Mouse (Mus musculus) urinary bladder, adult 2 months (tissue): ENCODE measurements around the gene Osbpl11. TPM values are rescaled to one million over a fixed set of nuclear protein-coding genes. Genes with fewer than 3 reads are reported as not detected.
A peak's percentile ranks its signal among the peaks of the same experiment; 100 is the strongest.

ENCODE experiments used
- DNase-seq: peaks from one replicate; pipeline ENCODE4 v3.0.0; 2022; ENCODE audit warnings: low spot score
- polyA plus RNA-seq: library from polyadenylated mRNA; depleted of rRNA; stranded (reverse); fragments of >200 nt; gene quantifications from 2 replicates; pipeline ENCODE4 v1.2.3, GENCODE M21; 2012

Osbpl11 gene
- polyA plus RNA-seq, 1 experiment: 12.1 TPM

DNA sequence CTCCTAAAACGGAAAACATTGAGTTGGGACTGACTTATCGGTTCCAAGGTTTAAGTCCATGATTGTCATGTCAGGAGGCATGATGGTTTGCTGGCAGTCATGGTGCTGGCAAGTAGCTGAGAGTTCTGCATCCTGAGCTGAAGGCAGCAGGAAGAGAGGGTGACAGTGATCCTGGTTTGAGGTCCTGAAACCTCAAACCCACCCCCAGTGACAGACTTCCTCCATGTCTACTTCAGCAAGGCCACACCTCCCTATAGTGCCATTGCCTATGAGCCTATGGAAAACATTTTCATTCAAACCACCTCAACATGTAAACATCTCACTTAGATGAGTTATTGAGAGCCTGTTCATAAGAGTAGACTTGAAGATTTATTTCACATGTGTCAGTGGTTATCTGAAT, 54.4 kb downstream of the Osbpl11 start:
- DNase-seq: no peak

DNA sequence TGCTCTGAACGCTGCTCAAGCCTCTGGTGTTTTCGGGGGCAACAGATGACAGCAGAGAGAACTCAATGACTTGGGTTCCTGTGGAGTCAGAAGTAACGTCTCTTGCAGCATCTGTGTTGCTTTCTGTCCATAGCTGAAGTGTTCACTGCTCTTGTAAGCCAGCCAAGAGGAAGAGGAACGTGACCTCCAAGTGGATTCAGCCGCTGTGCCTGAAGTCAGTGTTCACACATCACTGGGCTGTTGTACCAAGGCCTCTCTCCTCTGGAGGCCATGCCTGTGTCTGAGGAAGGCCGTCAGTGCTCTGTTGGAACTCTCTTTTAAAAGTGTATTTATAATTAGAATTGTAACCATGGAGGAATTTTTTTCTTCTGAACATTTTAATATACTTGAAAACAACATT, 57.2 kb downstream of the Osbpl11 start:
- DNase-seq: no peak

- no peak for DNase-seq
These were observed 59.3 kb downstream of the Osbpl11 start for GRCm38 (mm10) chr16:33244136-33244691.

- DNase-seq: no peak
These were observed 60.1 kb downstream of the Osbpl11 start for GRCm38 (mm10) chr16:33244933-33245470.

- DNase-seq: no peak
These were observed 61.7 kb downstream of the Osbpl11 start for GRCm38 (mm10) chr16:33246526-33246925.

GRCm38 (mm10) chr16:33247006-33247405, 62.1 kb downstream of the Osbpl11 start:
- DNase-seq: no peak

GRCm38 (mm10) chr16:33250651-33251120, 65.8 kb downstream of the Osbpl11 start:
- no peak for DNase-seq

GRCm38 (mm10) chr16:33251194-33252051, 66.6 kb downstream of the Osbpl11 start, which contains the start of gene Snx4:
TSS of gene Snx4 (plus strand) at chr16:33251442.
- peak; percentile 94 for DNase-seq

GRCm38 (mm10) chr16:33255601-33256000, 70.7 kb downstream of the Osbpl11 start:
- no peak for DNase-seq

- no peak for DNase-seq
These were observed 73.7 kb downstream of the Osbpl11 start for GRCm38 (mm10) chr16:33258530-33258929.

- DNase-seq: no peak
These were observed 75.0 kb downstream of the Osbpl11 start for GRCm38 (mm10) chr16:33259824-33260223.

- no peak for DNase-seq
These were observed 76.0 kb downstream of the Osbpl11 start for GRCm38 (mm10) chr16:33260825-33261224.

DNA sequence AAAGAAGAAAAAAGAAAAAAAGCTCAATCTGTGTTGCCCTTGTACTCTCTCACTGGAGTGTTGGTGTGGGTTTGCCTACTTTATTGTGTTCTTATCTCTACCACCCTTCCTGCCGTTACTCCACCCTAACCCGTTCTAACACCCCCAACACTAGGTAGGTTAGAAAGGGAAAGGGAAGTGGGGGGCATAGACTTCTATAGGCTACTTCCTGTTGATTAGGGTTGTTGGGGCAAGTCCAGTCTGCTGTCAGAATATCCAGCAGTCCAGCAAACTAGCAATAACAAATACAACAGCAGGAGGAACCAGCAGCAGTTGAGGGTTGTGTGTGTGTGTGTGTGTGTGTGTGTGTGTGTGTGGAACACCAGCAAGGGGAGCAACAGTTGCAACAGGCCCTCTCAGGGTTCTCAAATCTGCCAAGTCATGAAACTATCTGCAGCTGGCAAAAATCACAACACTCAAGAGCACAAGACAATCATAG, 76.8 kb downstream of the Osbpl11 start:
- DNase-seq: no peak

DNA sequence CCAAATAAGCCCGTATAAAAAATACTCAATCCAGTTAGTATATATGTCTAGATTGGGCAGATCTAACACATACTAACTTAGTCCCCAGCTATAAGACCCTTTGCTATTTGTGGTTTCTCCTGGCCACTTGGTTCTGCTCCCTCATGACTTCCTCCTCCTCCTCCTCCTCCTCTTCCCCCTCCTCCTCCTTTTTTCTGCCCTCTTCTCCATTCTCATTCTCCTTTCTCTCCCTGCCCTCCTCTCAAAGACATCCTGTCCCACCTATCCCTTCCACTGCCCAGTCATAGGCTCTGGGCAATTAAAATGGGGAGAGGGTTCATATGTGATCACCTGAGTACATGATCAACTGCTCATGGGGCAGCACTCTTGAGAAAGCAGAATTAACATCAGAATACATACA, 77.2 kb downstream of the Osbpl11 start:
- DNase-seq: no peak

GRCm38 (mm10) chr16:33267616-33268253, 82.9 kb downstream of the Osbpl11 start:
- DNase-seq: no peak

DNA sequence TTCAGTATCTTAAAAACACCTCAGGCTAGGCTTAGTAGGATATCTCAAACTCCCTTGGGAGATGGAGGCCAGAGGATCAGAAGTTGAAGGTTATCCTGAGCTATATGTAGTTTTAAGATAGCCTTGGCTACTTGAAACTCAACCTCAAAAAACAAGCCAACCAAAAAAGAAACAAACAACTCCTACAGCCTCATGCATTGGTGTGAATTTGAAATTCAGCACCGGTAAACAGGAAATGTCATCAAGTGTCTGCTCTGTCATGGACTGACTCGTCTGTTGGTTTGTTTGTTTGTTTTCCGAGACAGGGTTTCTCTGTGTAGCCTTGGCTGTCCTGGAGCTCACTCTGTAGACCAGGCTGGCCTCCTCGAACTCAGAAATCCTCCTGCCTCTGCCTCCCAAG, 87.0 kb downstream of the Osbpl11 start:
- DNase-seq: no peak

- DNase-seq: no peak
These were observed 98.2 kb downstream of the Osbpl11 start for GRCm38 (mm10) chr16:33283079-33283478.

DNA sequence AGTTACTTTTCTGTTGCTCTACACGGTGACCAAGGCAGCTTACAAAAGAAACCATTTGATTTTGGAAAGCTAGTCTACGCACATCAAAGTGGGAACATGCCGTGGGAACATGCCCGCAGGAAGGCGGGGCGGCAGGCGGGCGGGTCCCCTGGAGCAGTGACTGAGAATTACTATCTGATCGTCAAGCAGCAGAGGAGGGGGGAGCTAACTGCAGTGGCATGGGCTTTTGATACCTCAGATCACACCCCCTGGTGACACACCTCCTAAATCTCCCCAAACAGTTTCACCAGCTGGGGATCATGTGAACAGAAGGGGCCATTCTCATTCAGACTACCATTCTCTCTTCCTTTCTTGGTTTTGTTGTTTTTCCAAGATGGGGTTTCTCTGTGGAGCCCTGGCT, 103.7 kb downstream of the Osbpl11 start:
- DNase-seq: no peak

GRCm38 (mm10) chr16:33289981-33290380, 105.1 kb downstream of the Osbpl11 start:
- DNase-seq: no peak

- no peak for DNase-seq
These were observed 107.4 kb downstream of the Osbpl11 start for GRCm38 (mm10) chr16:33292241-33292640.
